Mouse (Mus musculus) megakaryocyte, embryonic 14.5 days (primary cell): ENCODE data around the gene Fam208a.

Experiments
- FLI1 ChIP-seq: IDR thresholded peaks from 2 replicates; pipeline ENCODE4 v1.6.1; 2012; ENCODE audit warnings: low read length, inconsistent platforms, mixed read lengths
- GATA1 ChIP-seq: IDR thresholded peaks from 3 replicates; pipeline ENCODE4 v1.6.1; 2012; ENCODE audit warnings: mixed read lengths, low read length, inconsistent platforms, borderline replicate concordance

DNA sequence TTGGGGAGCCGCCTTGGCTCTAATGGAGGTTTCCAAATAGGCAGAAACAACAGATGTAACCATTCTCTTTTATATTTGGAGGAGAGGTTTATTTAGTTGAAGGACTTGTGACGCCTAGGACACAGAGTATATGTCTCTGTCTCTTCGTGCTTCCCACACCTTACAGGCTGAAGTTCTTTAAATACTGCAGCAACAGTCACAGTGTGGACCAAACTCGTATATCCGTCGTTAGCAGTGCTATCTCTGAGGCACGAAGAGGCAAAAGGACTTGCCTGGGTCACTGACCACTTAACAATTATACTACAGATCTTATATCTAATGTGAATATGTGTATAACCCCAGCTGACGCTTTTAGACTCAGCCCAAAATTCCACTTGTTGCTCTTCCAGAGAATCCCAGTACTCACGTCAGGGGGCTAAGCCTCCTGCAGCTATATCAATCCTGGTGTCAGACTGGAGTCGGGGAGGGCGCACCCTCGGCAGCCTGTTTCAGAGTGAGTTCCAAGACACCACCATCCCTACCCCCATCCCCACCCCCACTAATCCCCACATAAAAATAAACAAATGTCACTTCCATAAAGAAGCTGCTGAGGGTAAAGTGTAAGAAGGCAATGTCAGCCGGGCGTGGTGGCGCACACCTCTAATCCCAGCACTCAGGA, 80.1 kb downstream of the Fam208a start:
- TF ChIP-seq GATA1 (no peak), FLI1 (no peak)
